Mouse (Mus musculus): Measurements from ENCODE around the gene Dbx2.

Gene Dbx2

DNA sequence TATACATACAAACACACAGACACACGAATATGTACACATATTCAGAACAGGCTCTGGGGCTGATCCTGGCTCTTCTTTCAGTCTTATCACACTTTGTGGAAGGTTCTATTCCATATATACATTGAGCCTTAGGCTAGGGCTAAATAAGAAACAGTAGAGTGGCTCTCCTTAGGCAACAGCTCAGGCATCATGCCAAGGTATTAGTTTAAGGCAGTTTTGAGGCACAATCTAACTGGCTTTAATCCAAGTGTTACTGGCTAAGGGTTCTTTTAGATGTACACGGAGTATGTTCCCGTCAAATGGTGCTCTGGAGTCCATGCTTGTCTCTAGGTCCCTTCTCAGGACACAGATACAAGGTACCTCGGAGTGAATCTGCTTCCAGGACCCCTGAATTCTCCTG lies 31.4 kb downstream of the Dbx2 start:
- DNase-seq (ENCODE audit: low read depth, low spot score), result no peak

DNA sequence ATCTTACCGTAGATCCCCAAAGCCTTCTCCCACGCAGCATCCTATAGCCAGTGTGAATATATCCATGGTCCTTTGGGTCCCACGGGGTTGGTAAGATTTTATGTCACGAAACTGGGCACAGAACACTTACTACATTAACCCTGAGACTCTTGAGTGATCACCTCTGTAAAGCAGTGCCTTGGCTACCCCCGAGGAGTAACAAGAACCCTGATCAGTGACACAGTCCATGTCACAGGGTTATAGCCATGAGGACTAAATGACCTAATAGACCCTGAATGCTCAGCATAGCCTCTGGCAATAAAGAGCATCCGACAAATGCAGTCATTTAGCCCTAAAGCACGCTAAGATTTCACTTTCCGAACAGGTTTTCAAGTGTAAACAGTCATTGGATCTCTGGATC lies 33.0 kb downstream of the Dbx2 start:
- DNase-seq (ENCODE audit: low read depth, low spot score), result no peak

DNA sequence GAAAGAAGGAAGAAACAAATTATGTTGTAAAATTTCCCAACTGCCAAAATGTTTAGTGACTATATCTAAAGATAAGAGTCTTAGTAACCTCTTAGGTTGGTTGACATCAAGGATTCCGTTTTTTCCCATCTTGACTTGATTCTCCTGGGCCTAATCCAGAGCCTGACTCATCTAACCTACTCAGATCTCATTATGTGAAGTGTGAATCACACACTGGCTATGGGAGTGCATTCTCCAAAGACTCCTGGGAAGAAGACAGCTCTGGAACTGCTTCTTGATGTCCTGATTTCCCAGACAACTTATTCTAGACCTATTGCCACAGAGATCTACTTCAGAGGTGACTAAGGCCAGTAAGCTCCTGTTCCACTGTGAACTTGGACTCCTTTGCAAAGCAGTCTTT lies 43.2 kb downstream of the Dbx2 start:
- no peak for DNase-seq (ENCODE audit: low read depth, low spot score)

DNA sequence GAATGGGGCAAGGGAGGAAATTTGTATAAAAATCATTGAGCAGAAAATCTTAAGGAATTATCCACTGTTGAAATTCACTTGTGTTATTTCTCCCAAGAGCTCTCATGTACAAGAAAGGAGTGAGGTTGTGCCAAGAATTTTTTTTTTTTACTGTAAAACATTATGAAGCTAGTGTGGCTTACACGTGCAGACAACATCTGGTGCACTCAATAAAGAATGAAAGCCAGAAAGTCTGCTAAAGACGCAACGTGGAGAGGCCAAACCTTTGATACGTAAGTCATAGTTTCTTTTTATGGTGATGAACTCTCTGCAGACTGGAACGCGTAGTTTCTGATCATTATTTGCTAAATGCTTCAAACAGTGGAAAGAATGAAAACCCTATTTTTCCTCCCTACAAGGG lies 54.6 kb downstream of the Dbx2 start:
- no peak for DNase-seq (ENCODE audit: low read depth, low spot score)

DNA sequence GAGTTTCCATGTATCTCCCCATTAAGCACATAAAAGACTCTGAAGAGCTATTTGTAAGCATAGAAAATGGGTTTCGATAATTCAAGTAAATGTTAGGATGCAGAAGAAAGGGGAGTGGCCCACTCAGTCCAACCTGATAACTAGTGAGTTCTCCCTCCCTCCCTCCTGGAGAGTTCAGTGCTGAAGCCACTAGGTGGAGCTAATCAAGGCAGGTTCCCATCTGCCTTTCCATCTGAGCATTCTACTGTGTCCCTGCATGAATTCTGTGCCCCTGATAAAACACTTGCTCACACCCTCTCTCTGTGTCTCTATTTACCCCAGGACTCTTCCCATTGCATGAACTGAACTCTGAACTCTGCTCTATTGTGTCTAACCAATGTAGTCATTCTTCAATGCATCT lies 57.1 kb downstream of the Dbx2 start:
- no peak for DNase-seq (ENCODE audit: low read depth, low spot score)

DNA sequence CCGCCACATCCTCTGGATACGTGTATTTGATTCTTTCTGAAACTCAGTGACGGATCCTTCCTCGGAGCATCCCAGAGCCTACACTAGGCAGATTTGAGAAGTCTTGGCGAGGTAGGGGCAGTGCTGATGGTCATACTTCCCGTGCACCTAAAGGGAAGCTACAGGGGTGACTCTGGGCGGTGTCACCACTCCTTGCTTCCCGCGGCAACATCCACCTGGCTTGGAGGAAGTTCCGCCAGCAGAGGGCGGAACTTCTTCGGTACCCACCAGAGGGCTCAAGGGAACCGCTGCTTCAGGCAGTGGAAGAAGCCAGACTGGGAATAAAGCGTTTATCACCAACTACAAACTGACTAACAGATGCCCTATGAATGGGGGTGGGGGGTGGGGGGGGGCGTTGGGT lies 68.9 kb downstream of the Dbx2 start:
- no peak for DNase-seq (ENCODE audit: low read depth, low spot score)

DNA sequence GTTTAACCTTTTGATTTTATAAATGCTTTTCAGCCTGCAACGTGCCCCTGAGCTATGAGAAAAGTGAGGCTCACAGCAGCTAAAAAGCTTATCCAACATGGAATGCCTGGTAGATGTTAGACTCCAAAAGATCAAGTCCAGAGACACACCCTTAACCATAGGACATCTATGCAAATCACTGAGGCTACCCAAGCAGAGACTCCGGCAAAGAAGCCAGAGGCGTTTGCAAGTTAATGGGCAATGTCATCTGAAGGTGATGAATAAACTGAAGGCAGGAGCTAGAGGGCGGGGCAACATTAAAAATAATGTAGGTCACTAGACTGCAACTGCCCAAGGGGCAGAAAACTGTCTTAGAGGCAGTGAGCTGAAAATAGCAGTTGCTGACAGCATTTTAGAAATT lies 70.9 kb downstream of the Dbx2 start:
- no peak for DNase-seq (ENCODE audit: low read depth, low spot score)

DNA sequence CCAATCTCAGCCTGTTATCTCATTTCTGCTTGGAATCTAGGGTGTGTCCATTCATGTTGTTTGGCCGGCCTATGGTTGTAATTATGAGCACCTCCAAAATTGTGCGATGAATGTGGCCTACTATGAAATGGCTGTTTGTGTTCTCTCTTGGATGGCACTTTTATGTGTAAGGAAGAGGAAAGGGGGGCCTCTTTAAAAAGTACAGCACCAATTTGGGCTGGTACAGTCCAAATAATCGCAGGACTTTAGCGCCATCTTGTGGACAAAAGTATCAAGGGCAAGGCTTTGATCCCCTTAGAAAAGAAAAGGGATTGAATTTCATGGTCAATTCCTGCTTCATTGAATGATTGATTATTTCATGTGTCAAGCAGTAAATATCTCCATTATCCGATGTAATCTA lies 81.1 kb downstream of the Dbx2 start:
- no peak for DNase-seq (ENCODE audit: low read depth, low spot score)

All from WW6 (cell line).